ENCODE assay signal across 13 mouse cellular contexts in the genomic region with DNA sequence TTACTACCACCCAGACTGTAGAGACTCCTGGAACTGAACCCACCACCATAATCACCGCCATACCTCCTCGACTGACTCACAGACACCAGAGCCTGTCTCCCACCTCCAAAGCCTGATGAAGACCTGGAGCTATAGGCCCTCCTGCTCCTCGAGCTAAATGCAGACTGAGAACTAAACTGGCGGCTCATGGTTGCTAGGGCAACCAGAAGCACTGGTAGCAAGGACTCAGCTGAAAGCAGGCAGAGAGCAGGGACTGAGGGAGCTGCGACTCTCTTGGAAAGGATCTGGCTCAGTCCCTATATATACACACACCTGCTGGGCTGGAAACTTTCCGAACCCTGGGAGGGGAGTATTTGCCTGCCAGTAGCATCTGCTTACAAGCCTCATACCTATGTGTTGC. TPM values are rescaled to one million over a fixed set of nuclear protein-coding genes. Genes with fewer than 3 reads are reported as not detected.
DNase-seq lines count a peak whose midpoint lies in the region; ATAC-seq and TF ChIP-seq lines count a peak whose summit lies in the region.
"Had no signal": no experiment of that assay in that cellular context is flagged by ENCODE, and none has a peak within 500 bp of the region (broad histone marks: within the 10 kb centered on the region; RNA-seq: fewer than 3 reads in every experiment).

A gene (minus strand): TSS at position 275 of the 400 bp plus-strand sequence.

- no peak within 1 kb of the TSS for H3K4me2 ChIP-seq in forebrain, embryonic 15.5 days (replicated peaks)
- no peak within 1 kb of the TSS for H3K4me2 ChIP-seq in forebrain, embryonic 12.5 days
- no peak within 1 kb of the TSS for H3K4me2 ChIP-seq in stomach, postnatal 0 days (replicated peaks; ENCODE audit: low read depth)
- H3K4me2 ChIP-seq: embryonic facial prominence, embryonic 12.5 days; liver, embryonic 12.5 days; midbrain, embryonic 12.5 days had no signal

- no peak within 1 kb of the TSS for H3K9ac ChIP-seq in forebrain, embryonic 15.5 days (replicated peaks)
- no peak within 1 kb of the TSS for H3K9ac ChIP-seq in forebrain, embryonic 12.5 days
- H3K9ac ChIP-seq in stomach, postnatal 0 days (ENCODE audit: low read length), result no peak within 1 kb of the TSS
- H3K9ac ChIP-seq: embryonic facial prominence, embryonic 12.5 days; liver, embryonic 12.5 days; midbrain, embryonic 12.5 days had no signal

- no peak for TF ChIP-seq EP300 in stomach, postnatal 0 days (optimal IDR thresholded peaks at IDR 0.05)

- no peak within 1 kb of the TSS for H3K4me3 ChIP-seq in forebrain, embryonic 15.5 days
- H3K4me3 ChIP-seq in forebrain, embryonic 12.5 days (replicated peaks), result no peak within 1 kb of the TSS
- H3K4me3 ChIP-seq in cortical plate, adult 2 months (ENCODE audit: insufficient read depth, low read length), result no peak within 1 kb of the TSS
- H3K4me3 ChIP-seq in stomach, postnatal 0 days (ENCODE audit: low read depth, low read length), result no peak within 1 kb of the TSS
- H3K4me3 ChIP-seq: embryonic facial prominence, embryonic 12.5 days; heart, adult 2 months; liver, embryonic 12.5 days; midbrain, embryonic 12.5 days had no signal

- ATAC-seq in forebrain, embryonic 15.5 days (replicated peaks), result peak; percentile 78; the same call in 1 of the 2 replicates
- ATAC-seq in forebrain, embryonic 12.5 days (ENCODE audit: low FRiP score), result no peak
- ATAC-seq in stomach, postnatal 0 days (ENCODE audit: low FRiP score, low TSS enrichment), result no peak
- ATAC-seq in inflammation-experienced regulatory T-cells, adult 6 months, result no peak
- ATAC-seq: liver, embryonic 12.5 days had no signal

- H3K27me3 ChIP-seq in forebrain, embryonic 15.5 days, result no peaks in the 10 kb centered on the region
- H3K27me3 ChIP-seq in forebrain, embryonic 12.5 days, result no peaks in the 10 kb centered on the region
- H3K27me3 ChIP-seq in stomach, postnatal 0 days (ENCODE audit: control insufficient read depth, insufficient read depth, low read length), result no peaks in the 10 kb centered on the region; the same call in 1 of the 2 replicates
- H3K27me3 ChIP-seq: midbrain, embryonic 12.5 days had no signal

- no peaks in the 10 kb centered on the region for H3K36me3 ChIP-seq in forebrain, embryonic 15.5 days
- H3K36me3 ChIP-seq in forebrain, embryonic 12.5 days (replicated peaks), result no peaks in the 10 kb centered on the region
- no peaks in the 10 kb centered on the region for H3K36me3 ChIP-seq in stomach, postnatal 0 days (ENCODE audit: control insufficient read depth, insufficient read depth, low read length)
- H3K36me3 ChIP-seq: embryonic facial prominence, embryonic 12.5 days; liver, embryonic 12.5 days; midbrain, embryonic 12.5 days had no signal

- TF ChIP-seq POLR2A in cortical plate, adult 2 months (IDR thresholded peaks at IDR 0.05; ENCODE audit: extremely low read depth, insufficient read depth, low read length), result peak; percentile 60; the same call in 1 of the 2 replicates

- no peaks in the 10 kb centered on the region for H3K9me3 ChIP-seq in forebrain, embryonic 15.5 days
- H3K9me3 ChIP-seq in forebrain, embryonic 12.5 days, result no peaks in the 10 kb centered on the region
- no peaks in the 10 kb centered on the region for H3K9me3 ChIP-seq in stomach, postnatal 0 days (ENCODE audit: control insufficient read depth, low read length)
- H3K9me3 ChIP-seq: embryonic facial prominence, embryonic 12.5 days; liver, embryonic 12.5 days; midbrain, embryonic 12.5 days had no signal

- peak; percentile 85 for DNase-seq in layer of hippocampus, adult 9-11 months
- DNase-seq in retina, embryonic 14.5 days (ENCODE audit: low spot score), result peak; percentile 21
- no peak for DNase-seq in stomach, postnatal 0 days (ENCODE audit: low spot score)
- DNase-seq in adipocyte (ENCODE audit: low spot score), result no peak
- DNase-seq: heart, adult 2 months; kidney, adult 8-10 months had no signal

- TF ChIP-seq CTCF in cortical plate, adult 2 months (IDR thresholded peaks at IDR 0.05; ENCODE audit: extremely low read depth, insufficient read depth, low read length), result no peak
- TF ChIP-seq CTCF in stomach, postnatal 0 days (IDR thresholded peaks at IDR 0.05; ENCODE audit: low read depth), result no peak

- H3K27ac ChIP-seq in forebrain, embryonic 15.5 days (replicated peaks), result no peak within 1 kb of the TSS; the same call in 1 of the 2 replicates
- no peak within 1 kb of the TSS for H3K27ac ChIP-seq in forebrain, embryonic 12.5 days
- no peak within 1 kb of the TSS for H3K27ac ChIP-seq in cortical plate, adult 2 months (ENCODE audit: insufficient read depth, low read length)
- H3K27ac ChIP-seq in stomach, postnatal 0 days (replicated peaks), result no peak within 1 kb of the TSS
- H3K27ac ChIP-seq: embryonic facial prominence, embryonic 12.5 days; heart, adult 2 months; liver, embryonic 12.5 days; midbrain, embryonic 12.5 days had no signal

- H3K4me1 ChIP-seq in forebrain, embryonic 15.5 days, result peaks cover 9% of the 10 kb centered on the region
- peaks cover 6% of the 10 kb centered on the region; the same call in 1 of the 2 replicates for H3K4me1 ChIP-seq in forebrain, embryonic 12.5 days
- H3K4me1 ChIP-seq in cortical plate, adult 2 months (ENCODE audit: control insufficient read depth, insufficient read depth, low read length), result peaks cover 4% of the 10 kb centered on the region
- no peaks in the 10 kb centered on the region for H3K4me1 ChIP-seq in stomach, postnatal 0 days (replicated peaks; ENCODE audit: control insufficient read depth, insufficient read depth)
- H3K4me1 ChIP-seq: embryonic facial prominence, embryonic 12.5 days; liver, embryonic 12.5 days had no signal

- 31% methylated on average over 6 of the region's 6 CpGs for WGBS in forebrain, embryonic 15.5 days
- WGBS in forebrain, embryonic 12.5 days, result 35% methylated on average over 6 of the region's 6 CpGs
- 31% methylated on average over 6 of the region's 6 CpGs for WGBS in stomach, postnatal 0 days

RNA-seq across cellular contexts. Expression of the gene that starts here (rescaled TPM):
- polyA plus RNA-seq in forebrain, embryonic 15.5 days (2015; fragmentation: Nextera tagmentation; extraction: Ambion mirVana), result 0.47 and 1.2 TPM in 2 replicates
- not detected in 2 replicates for polyA plus RNA-seq in forebrain, embryonic 12.5 days (2016; fragmentation: Nextera tagmentation; extraction: Ambion mirVana)
- polyA plus RNA-seq in cortical plate, adult 2 months (2012; rRNA removed), result 4.8 and 6.3 TPM in 2 replicates
- polyA plus RNA-seq in stomach, postnatal 0 days (2015; fragmentation: Nextera tagmentation; extraction: Ambion mirVana), result 5.1 and 5.3 TPM in 2 replicates
- not detected for polyA plus RNA-seq in inflammation-experienced regulatory T-cells, adult 6 months (2017; shearing (Covaris generic))
- polyA plus RNA-seq: embryonic facial prominence, embryonic 12.5 days; heart, adult 2 months; liver, embryonic 12.5 days; midbrain, embryonic 12.5 days had no signal

Comparison
In these comparisons a context has a peak if more than half of its experiments do, and no peak if none do; other contexts are left out.
1. DNase-seq: peak in layer of hippocampus, adult 9-11 months (single experiment) and retina, embryonic 14.5 days (single experiment); none in stomach, postnatal 0 days (single experiment) and adipocyte (single experiment).